Mouse (Mus musculus): ENCODE data around the gene Rhd.
"Not testable (repeated sequence)": the region's sequence is repeated elsewhere in the genome, so short reads cannot be mapped to it uniquely, and the experiment has no call there.

Gene Rhd

GRCm38 (mm10) chr4:134911406-134911805, 47.1 kb downstream of the Rhd start:
- not testable (repeated sequence) for DNase-seq (ENCODE audit: low spot score)

DNA sequence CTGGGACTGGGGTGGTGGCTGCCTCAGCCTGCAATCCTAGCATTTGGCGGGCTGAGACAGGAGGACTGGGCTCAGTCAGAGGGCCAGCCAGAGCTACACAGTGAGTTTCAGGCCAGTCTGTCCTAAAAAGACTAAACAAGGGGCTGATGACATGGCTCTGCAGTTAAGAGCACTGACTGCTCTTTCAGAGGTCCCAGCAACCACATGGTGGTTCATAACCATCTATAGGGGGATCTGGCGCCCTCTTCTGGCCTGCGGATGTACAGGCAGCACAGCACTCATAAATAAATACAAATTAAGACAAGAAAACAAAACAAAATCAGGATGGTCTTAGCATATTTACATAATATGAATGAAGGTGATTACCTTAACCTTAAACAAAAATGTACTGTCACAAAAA, 49.1 kb downstream of the Rhd start:
- peak; percentile 85 for DNase-seq (ENCODE audit: low spot score)

- no peak for DNase-seq (ENCODE audit: low spot score)
These were observed 50.0 kb downstream of the Rhd start for GRCm38 (mm10) chr4:134914122-134914863.

DNA sequence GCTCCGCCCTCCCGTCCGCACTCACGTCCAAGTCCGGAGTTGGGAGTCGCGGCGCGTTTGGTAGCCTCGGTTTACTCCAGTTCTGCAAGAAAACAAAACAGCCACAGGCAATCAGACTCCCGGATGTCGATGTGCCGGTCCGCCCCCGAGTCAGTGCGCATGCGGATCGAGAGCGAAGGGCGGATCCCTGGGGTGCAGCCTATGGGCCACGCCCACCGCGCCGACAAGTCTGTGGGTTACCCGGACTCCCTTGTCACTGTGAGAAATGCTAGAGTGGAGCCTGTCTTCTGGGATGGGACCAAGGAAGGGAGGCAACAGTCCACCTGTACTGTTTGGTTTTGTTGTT, 50.5 kb downstream of the Rhd start, which contains the start of gene Tmem50a:
Tmem50a (minus strand) TSS at position 161 of the 346 bp plus-strand sequence.
- DNase-seq (ENCODE audit: low spot score) = peak; percentile 94

- no peak for DNase-seq (ENCODE audit: low spot score)
These were observed 51.1 kb downstream of the Rhd start for GRCm38 (mm10) chr4:134915223-134916050.

- DNase-seq (ENCODE audit: low spot score) = no peak
These were observed 52.9 kb downstream of the Rhd start for GRCm38 (mm10) chr4:134917194-134917593.

GRCm38 (mm10) chr4:134918381-134918780, 54.0 kb downstream of the Rhd start:
- no peak for DNase-seq (ENCODE audit: low spot score)

DNA sequence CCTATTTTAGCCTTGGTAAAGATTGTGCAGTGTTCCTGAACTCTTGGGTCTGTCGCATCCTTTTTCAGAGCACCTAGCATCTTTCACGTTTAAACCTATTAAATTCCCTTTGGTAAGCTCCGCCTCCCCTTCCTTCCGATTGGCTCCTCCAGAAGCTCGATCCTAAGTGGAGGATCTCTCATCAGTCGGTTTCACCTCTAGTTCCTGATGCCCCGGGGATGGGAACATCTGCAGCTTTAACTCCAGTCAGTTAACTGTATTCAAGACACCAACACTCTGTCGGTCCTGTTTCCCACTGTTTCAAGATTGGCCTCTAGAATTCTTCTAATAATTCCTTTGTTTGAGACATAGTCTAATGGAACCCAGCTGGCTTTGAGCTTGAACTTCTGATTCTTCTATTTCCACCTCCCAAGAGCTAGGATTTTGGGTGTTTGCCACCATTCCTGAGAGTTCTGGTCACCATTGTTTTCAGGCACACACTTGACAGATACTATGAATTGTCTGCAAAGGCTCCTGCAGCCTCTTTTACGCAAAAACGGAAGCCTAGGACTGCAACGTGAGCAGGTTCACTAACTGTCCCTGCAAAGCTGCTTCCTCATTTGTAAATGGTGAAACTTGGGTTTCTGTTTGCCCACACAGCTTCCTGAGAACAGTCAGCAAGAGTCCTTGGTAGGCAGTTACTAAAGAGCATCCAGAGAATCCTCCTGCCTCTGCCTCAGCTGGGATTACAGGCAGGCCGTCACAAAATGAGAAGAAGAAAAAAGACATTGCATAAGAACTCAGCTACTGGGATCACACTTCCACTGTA, 55.6 kb downstream of the Rhd start:
- no peak for DNase-seq (ENCODE audit: low spot score)

- DNase-seq (ENCODE audit: low spot score) = no peak
These were observed 56.3 kb downstream of the Rhd start for GRCm38 (mm10) chr4:134920631-134921030.

GRCm38 (mm10) chr4:134921703-134922102, 57.4 kb downstream of the Rhd start:
- DNase-seq (ENCODE audit: low spot score) = no peak

GRCm38 (mm10) chr4:134922111-134922924, 58.0 kb downstream of the Rhd start:
- no peak for DNase-seq (ENCODE audit: low spot score)

GRCm38 (mm10) chr4:134922925-134923244, 58.5 kb downstream of the Rhd start:
- DNase-seq (ENCODE audit: low spot score) = no peak

GRCm38 (mm10) chr4:134923258-134924018, 59.1 kb downstream of the Rhd start, which contains the start of gene Rsrp1:
Gene Rsrp1 (plus strand): TSS chr4:134923592.
- peak; percentile 97 for DNase-seq (ENCODE audit: low spot score)

GRCm38 (mm10) chr4:134924019-134924741, 59.8 kb downstream of the Rhd start:
- DNase-seq (ENCODE audit: low spot score) = peak; percentile 87

- no peak for DNase-seq (ENCODE audit: low spot score)
These were observed 60.9 kb downstream of the Rhd start for GRCm38 (mm10) chr4:134925206-134925605.

- DNase-seq (ENCODE audit: low spot score) = no peak
These were observed 63.6 kb downstream of the Rhd start for GRCm38 (mm10) chr4:134927815-134928463.

GRCm38 (mm10) chr4:134928464-134928836, 64.1 kb downstream of the Rhd start:
- DNase-seq (ENCODE audit: low spot score) = no peak

DNA sequence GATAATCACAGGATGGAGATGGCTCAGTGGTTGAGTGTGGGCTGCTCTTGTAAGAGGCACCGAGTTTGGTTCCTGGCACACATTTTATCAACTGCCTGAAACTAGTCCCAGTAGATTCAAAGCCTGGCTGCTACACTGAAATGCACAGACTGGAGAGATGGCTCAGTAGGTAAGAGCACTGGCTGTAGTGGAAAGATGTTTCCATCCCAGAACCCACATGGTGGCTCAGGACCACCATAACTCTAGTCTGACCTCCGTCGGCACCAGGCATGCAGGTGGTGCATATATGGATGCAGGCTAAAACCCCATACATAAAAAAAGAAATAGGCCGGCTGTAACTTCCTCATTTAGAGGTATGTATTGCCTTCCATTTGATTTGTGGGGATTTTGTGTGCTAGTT, 65.2 kb downstream of the Rhd start:
- no peak for DNase-seq (ENCODE audit: low spot score)

DNA sequence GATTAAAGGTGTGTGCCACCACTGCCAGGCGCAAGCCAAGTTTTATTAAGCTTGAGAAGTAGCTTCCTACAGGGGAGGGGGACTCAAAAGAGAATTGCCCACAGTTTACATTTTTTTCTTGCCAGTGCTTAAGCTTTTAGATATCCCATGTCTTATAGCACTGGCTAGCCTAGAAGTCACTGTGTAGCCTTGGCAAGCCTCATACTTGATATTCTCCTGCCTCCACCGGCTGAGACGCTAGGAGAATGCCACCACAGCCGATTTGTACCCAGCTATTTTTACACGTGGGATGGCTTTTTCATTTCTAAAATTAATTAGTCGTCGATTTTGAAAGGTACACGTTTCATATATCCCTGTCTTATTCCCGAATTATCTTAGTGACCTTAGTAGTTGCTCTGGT, 65.9 kb downstream of the Rhd start:
- no peak for DNase-seq (ENCODE audit: low spot score)
